Mouse (Mus musculus): ENCODE results near the gene Sept3.

GRCm38 (mm10) chr15:82308416-82308815 lies 33.7 kb downstream of the Sept3 start:
- TF ChIP-seq FLI1 (IDR thresholded peaks at IDR 0.05; ENCODE audit: low read length) (no peak), GATA1 (IDR thresholded peaks at IDR 0.05; ENCODE audit: borderline replicate concordance, low read length) (no peak)
